Mouse (Mus musculus): ENCODE data around the gene Vmn2r3. TPM values are rescaled to one million over a fixed set of nuclear protein-coding genes. Genes with fewer than 3 reads are reported as not detected.

The Vmn2r3 gene
- polyA plus RNA-seq (2021; fragmentation: Nextera tagmentation): not detected in 2 replicates
- long read RNA-seq, experiment 1: 0 reads
- long read RNA-seq, experiment 2: 0 reads

GRCm38 (mm10) chr3:64289609-64290008 lies at the start of gene Vmn2r3:
Gene Vmn2r3, minus strand, starts transcription at chr3:64289709.

Other genes starting within 250 kb of the Vmn2r3 start
- gene Vmn2r1, start 208.2 kb downstream of the Vmn2r3 start, polyA plus RNA-seq (2021; fragmentation: Nextera tagmentation): 0.03 TPM in 2 replicates
- not detected in 2 replicates for gene Vmn2r2, start 147.8 kb downstream of the Vmn2r3 start, polyA plus RNA-seq (2021; fragmentation: Nextera tagmentation)
- gene Vmn2r4, start 125.7 kb upstream of the Vmn2r3 start, polyA plus RNA-seq (2021; fragmentation: Nextera tagmentation): not detected in 2 replicates
- not detected in 2 replicates for gene Vmn2r5, start 220.1 kb upstream of the Vmn2r3 start, polyA plus RNA-seq (2021; fragmentation: Nextera tagmentation)